Mouse (Mus musculus): Measurements from ENCODE around the gene Mecom. TPM values are rescaled to one million over a fixed set of nuclear protein-coding genes. Genes with fewer than 3 reads are reported as not detected.
A peak's percentile ranks its signal among the peaks of the same experiment; 100 is the strongest.

Gene Mecom
- polyA plus RNA-seq, 1 experiment, result 74.4 TPM

DNA sequence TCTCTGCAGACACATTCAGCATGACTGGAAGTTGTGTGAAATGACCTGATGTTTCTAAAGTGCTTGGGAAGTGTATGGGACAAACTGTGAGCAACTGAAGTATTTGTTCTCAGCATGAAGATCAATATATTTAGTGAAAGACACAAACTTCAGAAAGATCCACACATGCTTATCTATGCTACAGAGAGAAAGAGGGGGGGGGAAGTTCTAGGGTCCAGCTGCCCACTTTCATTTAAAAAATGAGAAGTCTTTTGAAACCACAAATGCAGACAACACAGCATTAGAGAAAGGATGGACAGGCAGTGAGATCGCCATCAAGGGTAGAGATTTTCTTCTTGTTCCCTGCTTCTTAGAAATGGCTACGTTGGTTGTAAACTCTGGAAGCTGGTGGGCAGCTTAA, 404.4 kb downstream of the Mecom start:
- peak overlapping the region; percentile 87; the same call in 1 of the 2 replicates for H3K27ac ChIP-seq (ENCODE audit: insufficient read depth, low read length)
- TF ChIP-seq CTCF (IDR thresholded peaks at IDR 0.05; ENCODE audit: borderline replicate concordance, insufficient read depth, low read length) (no peak), POLR2A (IDR thresholded peaks at IDR 0.05; ENCODE audit: low read depth, low read length) (no peak)
- no peak overlapping the region for H3K4me3 ChIP-seq (ENCODE audit: insufficient read depth, low read length)
- peaks cover 6% of the 10 kb centered on the region for H3K4me1 ChIP-seq (ENCODE audit: control insufficient read depth, insufficient read depth, low read length)

DNA sequence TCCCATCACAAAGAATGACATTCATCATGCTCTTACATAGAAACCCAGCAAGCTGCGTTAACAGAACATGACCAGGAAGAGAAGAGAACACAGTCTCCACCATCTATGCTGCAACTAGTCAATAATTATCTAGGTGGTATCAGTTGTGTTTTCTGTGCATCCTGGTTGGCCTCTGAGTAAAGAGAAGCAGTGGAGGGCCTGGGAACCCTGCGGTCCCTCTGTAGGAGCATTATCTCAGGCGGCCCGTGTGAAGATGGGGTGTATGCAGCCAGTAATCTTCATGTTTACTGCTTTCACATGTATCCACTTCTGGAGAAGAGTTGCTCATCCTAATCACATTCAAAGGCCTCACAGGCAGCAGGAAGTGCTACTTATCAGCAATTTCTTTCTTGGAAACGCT, 407.5 kb downstream of the Mecom start:
- no peak overlapping the region for H3K27ac ChIP-seq (ENCODE audit: insufficient read depth, low read length)
- peaks cover 6% of the 10 kb centered on the region for H3K4me1 ChIP-seq (ENCODE audit: control insufficient read depth, insufficient read depth, low read length)
- TF ChIP-seq POLR2A (IDR thresholded peaks at IDR 0.05; ENCODE audit: low read depth, low read length) (no peak), CTCF (IDR thresholded peaks at IDR 0.05; ENCODE audit: borderline replicate concordance, insufficient read depth, low read length) (no peak)
- no peak overlapping the region for H3K4me3 ChIP-seq (ENCODE audit: insufficient read depth, low read length)

DNA sequence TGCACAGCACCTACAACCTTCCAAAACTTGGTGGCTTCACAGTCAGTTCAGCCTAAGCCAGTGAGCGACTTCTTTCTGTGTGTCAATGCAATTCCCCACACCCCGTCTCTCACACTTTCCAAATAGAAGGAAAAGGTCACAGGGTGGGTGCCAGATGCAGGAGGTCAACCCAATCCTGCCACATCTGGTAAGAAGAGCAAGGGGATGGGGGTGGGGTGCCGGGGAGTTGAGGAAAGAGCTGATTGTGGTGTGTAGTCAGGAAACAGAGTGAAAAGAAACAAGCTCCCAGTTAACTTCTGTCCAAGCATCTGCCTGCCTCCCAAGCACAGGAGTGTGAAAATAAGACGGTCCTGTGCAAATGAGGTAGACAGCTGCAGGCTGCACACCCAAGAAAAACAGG, 408.1 kb downstream of the Mecom start:
- peaks cover 6% of the 10 kb centered on the region for H3K4me1 ChIP-seq (ENCODE audit: control insufficient read depth, insufficient read depth, low read length)
- no peak overlapping the region for H3K27ac ChIP-seq (ENCODE audit: insufficient read depth, low read length)
- no peak for TF ChIP-seq CTCF (IDR thresholded peaks at IDR 0.05; ENCODE audit: borderline replicate concordance, insufficient read depth, low read length)
- no peak overlapping the region for H3K4me3 ChIP-seq (ENCODE audit: insufficient read depth, low read length)

DNA sequence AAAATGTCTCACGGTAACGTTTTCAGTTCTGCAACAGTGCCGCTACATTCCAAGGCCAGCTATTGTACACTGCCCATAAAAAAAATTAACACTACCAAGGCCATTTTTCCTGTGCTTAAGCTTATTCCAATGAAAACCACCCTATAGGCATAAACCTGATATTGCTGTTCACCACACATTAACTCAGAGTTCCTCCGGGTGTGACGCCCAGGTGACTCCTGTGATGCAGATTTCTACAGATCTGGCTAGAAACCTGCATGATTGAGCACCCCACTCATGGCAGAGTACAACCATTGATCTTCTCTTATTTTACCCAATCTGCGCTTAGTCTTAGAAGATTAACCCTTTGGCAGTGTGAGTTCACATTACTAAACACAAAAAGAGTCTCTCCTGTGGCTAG, 409.2 kb downstream of the Mecom start:
- Histone ChIP-seq H3K4me1 (ENCODE audit: control insufficient read depth, insufficient read depth, low read length) (peaks cover 2% of the 10 kb centered on the region), H3K4me3 (ENCODE audit: insufficient read depth, low read length) (no peak overlapping the region), H3K27ac (ENCODE audit: insufficient read depth, low read length) (no peak overlapping the region)
- no peak for TF ChIP-seq POLR2A (IDR thresholded peaks at IDR 0.05; ENCODE audit: low read depth, low read length)
- no peak for TF ChIP-seq CTCF (IDR thresholded peaks at IDR 0.05; ENCODE audit: borderline replicate concordance, insufficient read depth, low read length)

DNA sequence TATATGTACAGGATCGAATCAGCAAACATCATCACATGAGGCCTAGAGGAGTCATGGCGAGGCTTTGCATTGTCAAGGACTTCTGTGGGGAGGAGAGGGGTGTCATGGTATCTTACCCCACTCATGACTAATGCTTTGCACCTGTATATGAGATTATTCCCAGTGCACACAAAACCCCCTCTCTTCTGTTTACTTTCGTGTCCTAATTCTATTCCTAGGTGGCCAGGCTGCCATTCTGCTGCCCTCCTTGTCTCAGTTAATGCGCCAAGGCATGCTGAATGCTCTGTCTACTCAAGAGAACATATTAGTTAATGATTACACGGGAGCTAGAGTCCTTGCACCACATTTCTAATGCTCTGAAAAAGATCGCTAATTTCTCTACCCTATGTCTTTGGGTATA, 412.0 kb downstream of the Mecom start:
- no peak overlapping the region for H3K27ac ChIP-seq (ENCODE audit: insufficient read depth, low read length)
- no peak for TF ChIP-seq CTCF (IDR thresholded peaks at IDR 0.05; ENCODE audit: borderline replicate concordance, insufficient read depth, low read length)
- TF ChIP-seq POLR2A (IDR thresholded peaks at IDR 0.05; ENCODE audit: low read depth, low read length), result no peak
- no peaks in the 10 kb centered on the region; the same call in 1 of the 2 replicates for H3K4me1 ChIP-seq (ENCODE audit: control insufficient read depth, insufficient read depth, low read length)
- no peak overlapping the region for H3K4me3 ChIP-seq (ENCODE audit: insufficient read depth, low read length)

DNA sequence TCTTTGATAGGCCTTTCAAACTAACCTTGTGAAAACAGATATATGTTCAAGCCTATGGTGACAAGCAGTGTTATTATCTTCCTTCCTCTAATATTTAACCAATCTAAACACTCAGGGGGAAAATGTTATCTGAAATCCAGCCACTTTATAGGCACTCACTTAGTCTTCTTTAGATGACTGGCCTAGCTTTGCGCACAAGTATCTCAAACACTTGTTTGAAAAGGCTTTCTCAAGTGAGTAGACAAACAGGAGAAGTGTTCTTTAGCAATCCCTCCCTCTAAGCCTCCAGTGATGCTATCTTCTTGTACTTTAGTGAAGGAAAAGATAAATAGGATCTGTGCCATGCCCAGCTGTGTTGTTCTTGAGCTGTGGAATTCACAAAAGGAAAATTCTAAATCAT, 412.7 kb downstream of the Mecom start:
- H3K4me3 ChIP-seq (ENCODE audit: insufficient read depth, low read length), result no peak overlapping the region
- TF ChIP-seq POLR2A (IDR thresholded peaks at IDR 0.05; ENCODE audit: low read depth, low read length), result no peak
- TF ChIP-seq CTCF (IDR thresholded peaks at IDR 0.05; ENCODE audit: borderline replicate concordance, insufficient read depth, low read length), result no peak

DNA sequence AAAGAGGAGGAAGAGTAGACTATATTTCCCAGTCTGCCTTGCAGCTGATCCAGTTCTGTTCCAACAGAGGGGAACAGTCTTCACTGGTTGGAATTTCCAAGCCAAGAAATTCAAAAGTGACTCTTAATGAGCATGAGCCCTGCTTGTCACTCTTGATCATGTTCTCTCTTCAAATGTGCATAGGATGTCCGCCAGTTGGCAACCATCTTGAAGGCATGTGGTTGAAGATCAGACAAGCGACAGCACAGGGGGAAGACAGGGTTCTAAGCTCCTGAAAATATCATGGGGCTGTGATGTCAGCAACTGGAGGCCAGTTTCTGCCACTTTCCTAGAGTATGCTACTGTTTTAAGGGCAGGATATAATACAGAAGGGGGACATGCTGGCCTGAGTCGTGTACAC, 414.8 kb downstream of the Mecom start:
- Histone ChIP-seq H3K27ac (ENCODE audit: insufficient read depth, low read length) (no peak overlapping the region), H3K4me3 (ENCODE audit: insufficient read depth, low read length) (no peak overlapping the region), H3K4me1 (ENCODE audit: control insufficient read depth, insufficient read depth, low read length) (no peaks in the 10 kb centered on the region; the same call in 1 of the 2 replicates)
- no peak for TF ChIP-seq CTCF (IDR thresholded peaks at IDR 0.05; ENCODE audit: borderline replicate concordance, insufficient read depth, low read length)
- no peak for TF ChIP-seq POLR2A (IDR thresholded peaks at IDR 0.05; ENCODE audit: low read depth, low read length)

More for the DNA sequence above, 412.7 kb downstream of the Mecom start:
- H3K27ac ChIP-seq (ENCODE audit: insufficient read depth, low read length), result no peak overlapping the region
- no peaks in the 10 kb centered on the region; the same call in 1 of the 2 replicates for H3K4me1 ChIP-seq (ENCODE audit: control insufficient read depth, insufficient read depth, low read length)

DNA sequence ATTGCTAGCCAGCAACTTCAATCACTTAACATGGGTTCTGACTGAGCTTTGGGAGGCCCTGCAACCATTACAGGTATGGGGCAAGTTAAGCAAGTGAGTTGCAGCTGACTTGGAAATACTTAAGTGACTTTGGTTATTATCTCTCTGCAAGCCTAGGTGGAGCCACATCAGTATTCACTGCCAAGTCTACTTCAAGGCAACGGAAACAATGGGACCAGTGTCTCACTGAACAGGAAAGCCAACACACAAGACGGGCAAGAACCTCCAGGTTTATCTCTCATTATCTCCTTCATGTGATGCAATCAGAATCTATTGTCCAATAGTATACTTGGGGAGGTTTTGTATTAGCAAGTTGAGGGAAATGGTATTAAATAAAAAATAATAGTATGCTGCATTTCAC, 415.4 kb downstream of the Mecom start:
- H3K27ac ChIP-seq (ENCODE audit: insufficient read depth, low read length), result no peak overlapping the region
- no peak overlapping the region for H3K4me3 ChIP-seq (ENCODE audit: insufficient read depth, low read length)
- TF ChIP-seq POLR2A (IDR thresholded peaks at IDR 0.05; ENCODE audit: low read depth, low read length) (no peak), CTCF (IDR thresholded peaks at IDR 0.05; ENCODE audit: borderline replicate concordance, insufficient read depth, low read length) (no peak)
- H3K4me1 ChIP-seq (ENCODE audit: control insufficient read depth, insufficient read depth, low read length), result no peaks in the 10 kb centered on the region

DNA sequence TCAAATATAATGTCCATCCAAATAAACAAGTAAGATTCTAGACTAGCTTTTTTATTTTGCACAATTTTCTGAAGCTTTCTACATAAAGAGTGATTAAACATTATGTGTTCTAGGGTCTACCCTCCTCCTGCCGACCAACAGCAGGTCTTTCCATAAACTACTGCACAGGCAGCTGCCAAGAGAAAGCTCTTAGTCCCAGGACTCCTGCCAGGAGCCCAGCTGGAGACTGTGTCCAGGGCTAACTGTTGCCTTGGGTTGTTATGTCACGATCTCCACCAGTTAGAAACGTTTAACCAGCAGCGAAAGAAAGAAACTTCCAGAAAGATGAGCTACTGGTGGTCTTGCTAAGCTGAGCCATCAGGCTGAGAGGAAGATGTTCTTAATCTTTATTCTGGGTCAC, 417.3 kb downstream of the Mecom start:
- Histone ChIP-seq H3K4me1 (ENCODE audit: control insufficient read depth, insufficient read depth, low read length) (no peaks in the 10 kb centered on the region), H3K27ac (ENCODE audit: insufficient read depth, low read length) (no peak overlapping the region), H3K4me3 (ENCODE audit: insufficient read depth, low read length) (no peak overlapping the region)
- TF ChIP-seq CTCF (IDR thresholded peaks at IDR 0.05; ENCODE audit: borderline replicate concordance, insufficient read depth, low read length) (no peak), POLR2A (IDR thresholded peaks at IDR 0.05; ENCODE audit: low read depth, low read length) (no peak)

DNA sequence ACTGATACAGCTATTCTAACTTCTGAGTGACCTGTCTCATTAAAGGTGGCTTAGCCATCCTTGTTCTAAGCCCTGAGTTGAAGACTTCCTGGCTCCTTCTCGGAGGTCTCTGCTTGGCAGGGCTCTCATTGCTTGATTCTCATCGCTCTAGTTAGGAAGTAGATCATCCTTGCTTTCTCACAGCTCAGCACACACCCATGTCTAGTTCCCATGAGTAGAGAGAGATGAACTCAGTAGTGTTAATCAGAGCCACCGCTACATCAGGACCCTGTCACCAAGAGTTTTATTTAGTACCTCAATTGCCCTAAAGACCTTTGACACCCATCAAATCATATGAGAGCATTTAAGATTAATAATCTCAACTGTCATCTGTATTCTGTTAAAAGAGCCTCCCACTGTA, 425.2 kb downstream of the Mecom start:
- H3K4me3 ChIP-seq (ENCODE audit: insufficient read depth, low read length), result no peak overlapping the region
- TF ChIP-seq POLR2A (IDR thresholded peaks at IDR 0.05; ENCODE audit: low read depth, low read length) (no peak), CTCF (IDR thresholded peaks at IDR 0.05; ENCODE audit: borderline replicate concordance, insufficient read depth, low read length) (no peak)
- H3K4me1 ChIP-seq (ENCODE audit: control insufficient read depth, insufficient read depth, low read length), result peaks cover 8% of the 10 kb centered on the region
- no peak overlapping the region for H3K27ac ChIP-seq (ENCODE audit: insufficient read depth, low read length)
